Mouse (Mus musculus) c-Kit-negative CD71-positive TER-119-positive erythroid progenitor cells, embryonic 14.5 days (primary cell): Measurements from ENCODE around the gene Cd300ld3.

ENCODE experiments used
- DNase-seq: peaks from one replicate; pipeline ENCODE4 v3.0.0-alpha.2; 2013; ENCODE audit warnings: low read depth, low spot score

The Cd300ld3 gene

GRCm38 (mm10) chr11:115048259-115048658 is at the start of gene Cd300ld3:
TSS of gene Cd300ld3 (minus strand) at chr11:115048409.
- DNase-seq, result no peak

GRCm38 (mm10) chr11:115092140-115092539 is 43.9 kb upstream of the Cd300ld3 start:
- DNase-seq, result no peak

GRCm38 (mm10) chr11:115091362-115091901 is 43.2 kb upstream of the Cd300ld3 start, which contains the start of gene Rab37:
TSS of gene Rab37 (plus strand) at chr11:115091431.
- DNase-seq, result no peak

- DNase-seq, result no peak
Observed at GRCm38 (mm10) chr11:115089853-115090252, 41.6 kb upstream of the Cd300ld3 start.

GRCm38 (mm10) chr11:115086213-115086612 is 38.0 kb upstream of the Cd300ld3 start:
- DNase-seq, result no peak

GRCm38 (mm10) chr11:115085064-115085463 is 36.9 kb upstream of the Cd300ld3 start:
- DNase-seq, result no peak

GRCm38 (mm10) chr11:115084595-115084994 is 36.4 kb upstream of the Cd300ld3 start:
- no peak for DNase-seq

GRCm38 (mm10) chr11:115083376-115084139 is 35.3 kb upstream of the Cd300ld3 start:
- DNase-seq, result peak; percentile 46

- no peak for DNase-seq
Observed at GRCm38 (mm10) chr11:115082196-115082595, 34.0 kb upstream of the Cd300ld3 start.

- DNase-seq, result no peak
Observed at GRCm38 (mm10) chr11:115081373-115081772, 33.2 kb upstream of the Cd300ld3 start.

- no peak for DNase-seq
Observed at GRCm38 (mm10) chr11:115080886-115081285, 32.7 kb upstream of the Cd300ld3 start.

- DNase-seq, result no peak
Observed at GRCm38 (mm10) chr11:115078680-115079079, 30.5 kb upstream of the Cd300ld3 start.

- DNase-seq, result no peak
Observed at GRCm38 (mm10) chr11:115077436-115077835, 29.2 kb upstream of the Cd300ld3 start.

- no peak for DNase-seq
Observed at GRCm38 (mm10) chr11:115075859-115076258, 27.6 kb upstream of the Cd300ld3 start.

- no peak for DNase-seq
Observed at GRCm38 (mm10) chr11:115075407-115075806, 27.2 kb upstream of the Cd300ld3 start.

GRCm38 (mm10) chr11:115073002-115073401 is 24.8 kb upstream of the Cd300ld3 start:
- no peak for DNase-seq

- no peak for DNase-seq
Observed at GRCm38 (mm10) chr11:115071631-115072294, 23.6 kb upstream of the Cd300ld3 start.

- DNase-seq, result no peak
Observed at GRCm38 (mm10) chr11:115071015-115071551, 22.9 kb upstream of the Cd300ld3 start.

GRCm38 (mm10) chr11:115066768-115067167 is 18.6 kb upstream of the Cd300ld3 start:
- DNase-seq, result no peak

- DNase-seq, result no peak
Observed at GRCm38 (mm10) chr11:115062077-115062476, 13.9 kb upstream of the Cd300ld3 start, which contains the start of gene Cd300e. TSS of gene Cd300e (minus strand) at chr11:115062177.

- DNase-seq, result no peak
Observed at GRCm38 (mm10) chr11:115059797-115060196, 11.6 kb upstream of the Cd300ld3 start.

GRCm38 (mm10) chr11:115058701-115059100 is 10.5 kb upstream of the Cd300ld3 start:
- no peak for DNase-seq
